Mouse (Mus musculus): ENCODE results near the gene Fam53b. TPM values are rescaled to one million over a fixed set of nuclear protein-coding genes. Genes with fewer than 3 reads are reported as not detected.

Fam53b gene
- total and polyA plus RNA-seq, 2 experiments from 2014 or later = 9.4 to 17.3 TPM

DNA sequence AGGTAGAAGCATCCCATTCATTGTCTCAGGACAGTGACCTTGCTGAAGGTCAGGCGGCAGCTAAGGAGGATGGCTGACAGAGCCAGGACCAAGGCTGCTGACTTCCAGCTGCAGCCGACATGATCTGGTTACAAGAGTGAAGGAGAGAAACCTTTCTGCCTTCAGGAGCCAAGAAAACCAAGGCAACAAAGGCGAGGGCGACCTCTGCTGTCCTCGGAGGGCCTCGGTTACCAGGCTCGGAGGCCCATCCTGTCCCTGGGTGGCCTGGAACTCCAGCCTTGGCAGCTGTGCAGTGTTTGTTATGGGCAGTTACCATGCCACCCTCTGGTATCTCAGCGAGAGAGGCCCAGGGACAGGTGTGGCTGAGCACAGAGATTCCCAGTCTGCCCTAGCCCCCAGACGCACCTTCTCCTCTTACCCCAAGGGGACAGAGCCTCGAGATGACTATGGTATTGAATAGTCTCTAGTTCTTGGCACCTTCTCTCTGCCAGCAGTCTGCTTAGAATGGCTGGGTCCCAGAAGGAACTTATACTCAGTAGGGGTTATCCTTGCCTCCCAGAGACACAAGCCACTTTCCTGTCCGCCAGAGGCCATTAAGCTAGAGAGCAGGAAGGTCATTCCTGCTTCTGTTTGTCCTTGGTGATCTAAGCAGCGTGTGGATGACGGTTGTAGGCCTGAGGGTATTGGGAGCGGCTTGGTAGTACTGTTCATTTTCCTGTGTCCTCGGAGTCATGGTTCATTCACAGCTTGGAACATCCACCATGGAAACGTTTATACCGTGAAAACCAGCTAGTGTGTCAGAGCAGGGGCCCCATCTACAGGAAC is 139.5 kb downstream of the Fam53b start:
- ATAC-seq (ENCODE audit: low FRiP score) (no peak), DNase-seq (ENCODE audit: low spot score) (peak; percentile 67)
- Histone ChIP-seq H3K9me3 (ENCODE audit: low read length) (no peaks in the 10 kb centered on the region), H3K36me3 (ENCODE audit: insufficient read depth, low read length) (no peaks in the 10 kb centered on the region), H3K4me2 (ENCODE audit: low read depth, low read length, poor library complexity, severe bottlenecking) (no peak overlapping the region), H3K4me3 (ENCODE audit: low read depth, low read length) (no peak overlapping the region), H3K27ac (ENCODE audit: low read depth, low read length) (0 out of 2 replicates have a peak overlapping the region, but pooled peaks have one; percentile 1), H3K4me1 (ENCODE audit: insufficient read depth, low read length) (no peaks in the 10 kb centered on the region; the same call in 1 of the 2 replicates), H3K9ac (replicated peaks; ENCODE audit: low read length, poor library complexity, severe bottlenecking) (no peak overlapping the region), H3K27me3 (ENCODE audit: insufficient read depth, low read length) (no peaks in the 10 kb centered on the region)
- TF ChIP-seq CTCF (IDR thresholded peaks at IDR 0.05) = 0 out of 2 replicates have a peak, but pooled peaks have one; percentile 24
- 59% methylated on average over 17 of the region's 17 CpGs for WGBS

- ATAC-seq (ENCODE audit: low FRiP score) (no peak), DNase-seq (ENCODE audit: low spot score) (no peak)
- TF ChIP-seq CTCF (IDR thresholded peaks at IDR 0.05) = no peak
- Histone ChIP-seq H3K4me3 (ENCODE audit: low read depth, low read length) (no peak overlapping the region), H3K27me3 (ENCODE audit: insufficient read depth, low read length) (no peaks in the 10 kb centered on the region), H3K36me3 (ENCODE audit: insufficient read depth, low read length) (no peaks in the 10 kb centered on the region), H3K9me3 (ENCODE audit: low read length) (no peaks in the 10 kb centered on the region), H3K4me1 (ENCODE audit: insufficient read depth, low read length) (no peaks in the 10 kb centered on the region; the same call in 1 of the 2 replicates), H3K4me2 (ENCODE audit: low read depth, low read length, poor library complexity, severe bottlenecking) (no peak overlapping the region), H3K27ac (ENCODE audit: low read depth, low read length) (no peak overlapping the region), H3K9ac (replicated peaks; ENCODE audit: low read length, poor library complexity, severe bottlenecking) (no peak overlapping the region)
- 80% methylated on average over 7 of the region's 7 CpGs for WGBS
These were observed 141.2 kb downstream of the Fam53b start for GRCm38 (mm10) chr7:132672481-132672959.

DNA sequence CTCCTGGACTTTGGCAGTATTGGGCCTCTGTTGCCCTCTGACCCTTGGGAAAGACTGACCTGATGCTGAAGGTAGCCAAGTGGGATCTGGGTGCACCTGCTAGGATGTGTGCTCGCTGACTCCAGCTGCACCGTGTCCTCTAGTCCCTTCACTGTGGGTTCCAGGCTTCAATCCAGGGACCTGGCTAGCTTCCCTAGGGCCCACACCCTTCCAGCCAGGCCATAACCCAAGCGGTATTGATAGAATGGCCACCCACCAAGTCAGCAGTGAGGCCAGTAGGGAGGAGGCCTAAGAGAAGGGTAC is 142.9 kb downstream of the Fam53b start:
- no peak for ATAC-seq (ENCODE audit: low FRiP score)

GRCm38 (mm10) chr7:132669999-132670862 is 143.5 kb downstream of the Fam53b start:
- no peak overlapping the region for H3K4me3 ChIP-seq (ENCODE audit: low read depth, low read length)
- no peaks in the 10 kb centered on the region for H3K27me3 ChIP-seq (ENCODE audit: insufficient read depth, low read length)
- no peaks in the 10 kb centered on the region for H3K9me3 ChIP-seq (ENCODE audit: low read length)
- no peak overlapping the region for H3K27ac ChIP-seq (ENCODE audit: low read depth, low read length)
- no peak for DNase-seq (ENCODE audit: low spot score)
- no peak overlapping the region for H3K4me2 ChIP-seq (ENCODE audit: low read depth, low read length, poor library complexity, severe bottlenecking)
- ATAC-seq (ENCODE audit: low FRiP score) = no peak
- TF ChIP-seq CTCF (IDR thresholded peaks at IDR 0.05) = no peak
- no peaks in the 10 kb centered on the region; the same call in 1 of the 2 replicates for H3K4me1 ChIP-seq (ENCODE audit: insufficient read depth, low read length)
- H3K36me3 ChIP-seq (ENCODE audit: insufficient read depth, low read length) = no peaks in the 10 kb centered on the region
- H3K9ac ChIP-seq (replicated peaks; ENCODE audit: low read length, poor library complexity, severe bottlenecking) = no peak overlapping the region
- WGBS = 85% methylated on average over 20 of the region's 20 CpGs

More for the DNA sequence above, 142.9 kb downstream of the Fam53b start:
- no peak overlapping the region for H3K4me3 ChIP-seq (ENCODE audit: low read depth, low read length)
- H3K36me3 ChIP-seq (ENCODE audit: insufficient read depth, low read length) = no peaks in the 10 kb centered on the region
- H3K27me3 ChIP-seq (ENCODE audit: insufficient read depth, low read length) = no peaks in the 10 kb centered on the region
- no peak for DNase-seq (ENCODE audit: low spot score)
- H3K27ac ChIP-seq (ENCODE audit: low read depth, low read length) = no peak overlapping the region
- no peak for TF ChIP-seq CTCF (IDR thresholded peaks at IDR 0.05)
- H3K4me2 ChIP-seq (ENCODE audit: low read depth, low read length, poor library complexity, severe bottlenecking) = no peak overlapping the region
- 86% methylated on average over 3 of the region's 3 CpGs for WGBS
- H3K4me1 ChIP-seq (ENCODE audit: insufficient read depth, low read length) = no peaks in the 10 kb centered on the region; the same call in 1 of the 2 replicates
- no peaks in the 10 kb centered on the region for H3K9me3 ChIP-seq (ENCODE audit: low read length)
- no peak overlapping the region for H3K9ac ChIP-seq (replicated peaks; ENCODE audit: low read length, poor library complexity, severe bottlenecking)

- TF ChIP-seq CTCF (IDR thresholded peaks at IDR 0.05) = no peak
- no peak for ATAC-seq (ENCODE audit: low FRiP score)
- 52% methylated on average over 2 of the region's 2 CpGs for WGBS
These were observed 145.1 kb downstream of the Fam53b start for GRCm38 (mm10) chr7:132668604-132669003.

More at GRCm38 (mm10) chr7:132668604-132669003, 145.1 kb downstream of the Fam53b start:
- DNase-seq (ENCODE audit: low spot score) = no peak
- Histone ChIP-seq H3K4me3 (ENCODE audit: low read depth, low read length) (no peak overlapping the region), H3K9me3 (ENCODE audit: low read length) (no peaks in the 10 kb centered on the region), H3K4me1 (ENCODE audit: insufficient read depth, low read length) (no peaks in the 10 kb centered on the region; the same call in 1 of the 2 replicates), H3K27me3 (ENCODE audit: insufficient read depth, low read length) (no peaks in the 10 kb centered on the region), H3K27ac (ENCODE audit: low read depth, low read length) (no peak overlapping the region), H3K4me2 (ENCODE audit: low read depth, low read length, poor library complexity, severe bottlenecking) (no peak overlapping the region), H3K9ac (replicated peaks; ENCODE audit: low read length, poor library complexity, severe bottlenecking) (no peak overlapping the region), H3K36me3 (ENCODE audit: insufficient read depth, low read length) (no peaks in the 10 kb centered on the region)
